Mouse (Mus musculus) limb, embryonic 10.5 days (tissue): Measurements from ENCODE around the gene Tssk2. TPM values are rescaled to one million over a fixed set of nuclear protein-coding genes. Genes with fewer than 3 reads are reported as not detected.
A peak's percentile ranks its signal among the peaks of the same experiment; 100 is the strongest.

Experiments
- DNase-seq: peaks from one replicate; pipeline ENCODE4 v3.0.0-alpha.2; 2017; ENCODE audit warnings: low spot score
- H3K27ac ChIP-seq: fragments of 300-500 bp; sonication (generic); 2 replicates; pipeline ENCODE4 v1.5.1; 2016; ENCODE audit warnings: mild to moderate bottlenecking
- H3K27me3 ChIP-seq: fragments of 300-500 bp; sonication (generic); 2 replicates; pipeline ENCODE4 v1.6.1; 2016; ENCODE audit warnings: low read depth, mild to moderate bottlenecking; ENCODE audit not compliant: poor library complexity, severe bottlenecking
- H3K36me3 ChIP-seq: fragments of 300-500 bp; sonication (generic); 2 replicates; pipeline ENCODE4 v1.6.1; 2016; ENCODE audit warnings: mild to moderate bottlenecking, moderate library complexity
- H3K4me1 ChIP-seq: fragments of 300-500 bp; sonication (generic); 2 replicates; pipeline ENCODE4 v1.6.1; 2016
- H3K4me3 ChIP-seq: fragments of 300-500 bp; sonication (generic); 2 replicates; pipeline ENCODE4 v1.5.1; 2016; ENCODE audit warnings: mild to moderate bottlenecking, moderate library complexity
- H3K9me3 ChIP-seq: fragments of 300-500 bp; sonication (generic); replicated peaks from 2 replicates; pipeline ENCODE4 v1.6.1; 2016; ENCODE audit warnings: mild to moderate bottlenecking
- WGBS: fragments of 180-500 bp; shearing (Covaris S2); methylation state at CpG from one replicate; pipeline ENCODE4 v1.1.7; 2016; 5-methylcytosine and 5-hydroxymethylcytosine counted together
- polyA plus RNA-seq: library from polyadenylated mRNA; unstranded; fragments of >200 nt; fragmentation: Nextera tagmentation; extraction: Ambion mirVana; gene quantifications from 2 replicates; pipeline ENCODE4 v1.2.1, GENCODE M21; 2016

Tssk2 gene
- not detected in 2 replicates for polyA plus RNA-seq

DNA sequence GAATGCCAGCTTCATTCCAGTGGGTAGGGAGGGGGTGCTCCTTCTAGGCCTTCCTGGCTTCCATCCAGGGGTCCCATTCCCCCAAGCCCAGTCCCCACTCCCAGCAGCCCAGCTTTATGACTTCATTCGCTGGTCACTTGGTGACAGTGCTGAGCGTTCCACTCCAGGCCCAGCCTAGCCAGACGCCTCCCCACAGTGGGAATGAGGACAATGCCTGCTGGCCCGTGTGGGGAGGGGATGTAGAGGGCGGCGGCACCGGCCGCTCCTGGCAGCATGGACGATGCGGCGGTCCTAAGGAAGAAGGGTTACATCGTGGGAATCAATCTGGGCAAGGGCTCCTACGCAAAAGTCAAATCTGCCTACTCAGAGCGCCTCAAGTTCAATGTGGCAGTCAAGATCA lies at the start of gene Tssk2, which contains the start of gene Dgcr2:
TSS of gene Tssk2 (plus strand) at position 176 of the 400 bp plus-strand sequence.
TSS of gene Dgcr2 (minus strand) at position 101 of the 400 bp plus-strand sequence.
- Histone ChIP-seq H3K4me3 (no peak within 1 kb of the TSS), H3K36me3 (peaks cover 56% of the 10 kb centered on the region), H3K27me3 (no peaks in the 10 kb centered on the region), H3K9me3 (no peaks in the 10 kb centered on the region), H3K27ac (no peak within 1 kb of the TSS), H3K4me1 (no peaks in the 10 kb centered on the region)
- no peak for DNase-seq
- 93% methylated on average over 14 of the region's 14 CpGs for WGBS

DNA sequence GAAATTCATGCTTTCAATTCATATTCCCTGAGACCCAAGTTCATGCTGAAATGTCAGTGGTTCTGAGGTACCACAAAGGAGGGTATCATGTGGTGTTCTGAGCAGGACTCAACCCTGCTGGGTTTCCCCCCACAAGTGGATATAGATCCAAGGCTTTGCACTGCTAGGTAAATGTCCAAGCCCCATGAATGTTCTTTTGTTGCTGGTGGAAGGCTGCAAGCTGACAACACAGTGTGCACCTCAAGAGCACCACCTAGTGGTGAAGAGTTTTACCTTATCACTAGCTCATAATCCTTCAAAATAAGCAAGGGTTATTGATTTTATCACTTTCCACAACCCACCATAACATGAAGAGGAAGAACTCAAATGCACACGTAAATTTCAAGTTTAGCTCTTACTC lies 49.5 kb upstream of the Tssk2 start:
- Histone ChIP-seq H3K4me1 (no peaks in the 10 kb centered on the region), H3K36me3 (peaks cover 98% of the 10 kb centered on the region), H3K4me3 (no peak overlapping the region), H3K9me3 (no peaks in the 10 kb centered on the region), H3K27ac (0 out of 2 replicates have a peak overlapping the region, but pooled peaks have one; percentile 3), H3K27me3 (no peaks in the 10 kb centered on the region)
- peak; percentile 45 for DNase-seq
- WGBS = 45% methylated on average over 1 of the region's 1 CpGs

DNA sequence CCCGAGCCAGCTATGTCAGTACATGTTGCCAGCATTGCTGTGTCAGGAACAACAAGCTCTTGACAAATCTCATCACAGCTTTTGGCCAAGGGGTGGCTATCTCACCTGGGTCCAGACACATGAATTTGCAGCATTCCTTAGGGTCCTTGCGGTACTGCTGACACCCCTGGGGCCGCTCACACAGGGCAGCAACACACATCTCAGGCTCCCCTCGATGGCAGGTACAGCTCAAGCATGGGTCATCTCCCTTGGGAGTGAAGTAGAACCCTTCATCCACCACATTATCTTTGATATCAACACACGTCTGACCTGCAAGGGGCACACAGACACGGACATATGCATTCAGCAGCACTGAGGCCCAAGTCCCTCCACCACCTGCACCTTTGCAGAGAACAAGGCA lies 49.0 kb upstream of the Tssk2 start:
- WGBS = 85% methylated on average over 6 of the region's 6 CpGs
- DNase-seq = no peak
- Histone ChIP-seq H3K9me3 (no peaks in the 10 kb centered on the region), H3K27ac (no peak overlapping the region), H3K27me3 (no peaks in the 10 kb centered on the region), H3K36me3 (peaks cover 98% of the 10 kb centered on the region), H3K4me3 (no peak overlapping the region), H3K4me1 (no peaks in the 10 kb centered on the region)

DNA sequence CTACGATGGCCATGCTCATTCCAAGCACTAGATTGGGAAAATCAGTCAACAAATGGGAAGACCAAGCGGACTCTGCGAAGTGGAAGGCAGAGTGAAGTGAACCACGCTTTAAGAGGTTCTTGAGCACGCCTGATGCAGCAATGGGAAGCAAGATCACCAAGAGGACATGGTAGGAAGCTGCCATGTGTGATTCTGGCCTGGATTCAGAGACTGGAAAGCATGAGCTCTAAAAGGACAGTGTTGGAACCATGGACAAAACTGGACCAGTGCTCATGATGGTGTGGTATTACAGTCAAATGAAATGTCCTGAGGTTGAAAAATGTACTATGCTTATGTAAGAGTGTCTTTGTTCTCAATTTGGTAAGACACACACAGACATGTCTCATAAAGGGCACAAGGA lies 47.1 kb upstream of the Tssk2 start:
- no peak overlapping the region for H3K4me3 ChIP-seq
- peaks cover 97% of the 10 kb centered on the region for H3K36me3 ChIP-seq
- H3K27ac ChIP-seq = no peak overlapping the region
- H3K9me3 ChIP-seq = no peaks in the 10 kb centered on the region
- 95% methylated on average over 5 of the region's 5 CpGs for WGBS
- H3K27me3 ChIP-seq = no peaks in the 10 kb centered on the region
- DNase-seq = no peak
- no peaks in the 10 kb centered on the region for H3K4me1 ChIP-seq

DNA sequence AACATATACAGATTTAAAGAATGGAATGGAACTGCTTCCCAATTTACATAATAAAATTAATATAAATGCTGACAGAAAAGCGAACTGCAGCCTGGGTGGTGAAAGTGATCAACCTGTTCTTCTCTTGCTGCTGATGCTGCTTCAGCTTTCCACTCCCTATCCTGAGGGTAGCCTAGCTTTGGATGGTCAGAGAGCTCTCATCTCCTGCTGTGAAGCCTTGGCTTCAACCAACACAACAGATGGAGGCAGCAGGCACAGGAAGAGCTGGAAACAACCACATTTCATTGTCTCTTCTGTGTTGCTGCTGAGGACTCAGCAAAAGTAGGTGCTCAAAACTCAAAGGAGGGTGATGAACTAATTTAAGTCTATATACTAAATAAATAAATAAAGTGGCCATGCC lies 46.6 kb upstream of the Tssk2 start:
- Histone ChIP-seq H3K27ac (no peak overlapping the region), H3K36me3 (peaks cover 97% of the 10 kb centered on the region), H3K4me1 (no peaks in the 10 kb centered on the region), H3K27me3 (no peaks in the 10 kb centered on the region), H3K9me3 (no peaks in the 10 kb centered on the region), H3K4me3 (no peak overlapping the region)
- WGBS = 100% methylated on average over 1 of the region's 1 CpGs
- DNase-seq = no peak

DNA sequence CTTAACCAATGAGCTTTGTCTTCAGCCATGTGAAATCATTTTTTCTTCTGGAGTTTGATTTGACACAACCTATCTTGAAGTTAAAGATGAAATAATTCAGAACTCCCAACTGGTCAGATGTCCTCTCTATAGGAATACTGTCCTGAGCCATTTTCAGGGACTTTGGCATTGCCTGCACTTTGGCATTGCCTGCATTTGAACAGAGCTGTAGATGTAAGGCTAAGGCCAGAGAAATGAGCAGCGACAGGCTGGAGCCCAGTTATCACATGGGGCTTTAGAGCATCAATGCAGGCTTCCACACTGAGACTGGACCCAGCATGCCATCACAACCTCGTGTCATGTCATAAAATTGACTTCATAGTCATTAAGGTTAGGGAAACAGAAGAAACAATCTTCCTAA lies 45.2 kb upstream of the Tssk2 start:
- no peak for DNase-seq
- WGBS = 84% methylated on average over 2 of the region's 2 CpGs
- Histone ChIP-seq H3K27ac (no peak overlapping the region), H3K36me3 (peaks cover 97% of the 10 kb centered on the region), H3K4me3 (no peak overlapping the region), H3K9me3 (no peaks in the 10 kb centered on the region), H3K4me1 (no peaks in the 10 kb centered on the region), H3K27me3 (no peaks in the 10 kb centered on the region)

DNA sequence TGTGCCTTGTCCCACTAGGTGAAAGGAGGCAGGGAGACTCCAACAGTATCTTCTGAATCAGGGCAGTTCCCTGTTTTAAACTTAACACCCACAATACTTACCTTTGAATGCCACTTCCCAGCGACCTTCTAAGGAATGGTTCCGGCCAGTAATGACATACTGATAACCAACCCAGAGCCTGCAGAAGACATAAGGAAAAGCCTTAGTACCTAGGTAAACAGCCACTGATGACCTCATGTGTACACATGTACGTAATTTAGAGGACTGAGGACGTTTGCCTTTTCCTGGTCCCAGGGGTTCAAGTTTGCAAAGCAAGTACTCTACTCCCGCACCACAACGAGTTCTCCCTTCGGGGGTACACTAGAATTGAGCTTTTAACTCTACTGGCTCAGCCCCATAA lies 41.3 kb upstream of the Tssk2 start:
- H3K27me3 ChIP-seq = no peaks in the 10 kb centered on the region
- no peak overlapping the region for H3K4me3 ChIP-seq
- peaks cover 96% of the 10 kb centered on the region for H3K36me3 ChIP-seq
- no peak overlapping the region for H3K27ac ChIP-seq
- no peaks in the 10 kb centered on the region for H3K9me3 ChIP-seq
- H3K4me1 ChIP-seq = no peaks in the 10 kb centered on the region
- 94% methylated on average over 7 of the region's 7 CpGs for WGBS
- DNase-seq = no peak

DNA sequence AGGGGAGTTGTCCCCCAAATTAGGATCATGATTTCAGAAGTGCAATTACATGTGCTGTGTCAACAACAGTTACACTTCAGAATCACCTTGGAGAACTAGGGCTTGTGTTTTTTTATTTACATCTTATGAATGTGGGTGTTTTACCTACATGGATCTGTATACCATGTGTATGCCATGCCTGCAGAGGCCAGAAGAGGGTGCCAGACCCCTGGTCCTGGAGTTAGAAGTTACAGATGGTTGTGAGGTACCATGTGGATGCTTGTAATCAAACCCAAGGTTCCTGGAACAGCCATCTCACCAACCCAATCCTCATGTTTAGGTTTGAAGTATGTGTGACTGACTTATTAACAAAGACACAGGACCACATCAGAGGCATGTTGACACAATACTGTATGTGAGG lies 39.8 kb upstream of the Tssk2 start:
- Histone ChIP-seq H3K9me3 (no peaks in the 10 kb centered on the region), H3K4me1 (no peaks in the 10 kb centered on the region), H3K27ac (no peak overlapping the region), H3K4me3 (no peak overlapping the region), H3K27me3 (no peaks in the 10 kb centered on the region), H3K36me3 (peaks cover 92% of the 10 kb centered on the region)
- DNase-seq = no peak

DNA sequence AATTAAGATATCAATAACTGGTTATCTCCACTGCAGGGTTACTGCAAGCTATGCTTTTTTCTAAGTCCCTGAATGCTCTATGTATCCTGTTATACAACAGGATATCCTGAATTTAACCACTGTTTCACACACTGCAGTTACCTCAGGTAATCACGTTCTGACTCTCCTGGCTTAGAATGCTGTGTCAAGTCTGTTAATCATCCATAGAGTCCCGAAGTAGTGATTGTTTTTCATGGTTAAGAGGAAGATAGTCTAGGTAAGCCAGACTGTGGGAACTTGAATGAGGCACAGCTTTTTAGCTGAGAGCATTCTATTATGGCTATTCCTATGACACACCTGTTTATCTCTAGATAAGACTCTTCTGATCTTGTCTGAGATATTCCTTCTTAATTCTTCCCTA lies 33.1 kb upstream of the Tssk2 start:
- Histone ChIP-seq H3K27ac (no peak overlapping the region), H3K9me3 (no peaks in the 10 kb centered on the region), H3K4me3 (no peak overlapping the region), H3K27me3 (no peaks in the 10 kb centered on the region), H3K4me1 (no peaks in the 10 kb centered on the region), H3K36me3 (peaks cover 88% of the 10 kb centered on the region)
- WGBS = 94% methylated on average over 2 of the region's 2 CpGs
- no peak for DNase-seq

DNA sequence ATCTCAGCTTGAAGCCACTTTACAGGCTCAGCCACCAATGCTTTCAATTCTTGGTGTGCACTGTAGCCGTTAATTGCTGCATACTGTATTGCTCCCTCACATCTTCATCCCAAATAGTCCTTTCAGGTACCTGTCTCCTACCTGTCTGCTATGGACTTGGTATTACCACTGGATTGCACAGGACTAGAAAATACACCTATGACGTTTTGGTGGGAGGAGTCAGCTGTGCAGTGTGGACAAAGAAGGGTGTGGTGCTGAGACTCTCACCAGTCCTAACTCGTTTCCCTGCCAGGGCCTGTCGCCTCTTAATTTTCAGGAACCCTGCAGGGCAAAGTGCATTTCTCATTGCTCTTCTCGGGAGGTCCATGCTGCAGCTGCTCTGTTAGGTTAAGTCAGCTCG lies 32.7 kb upstream of the Tssk2 start:
- Histone ChIP-seq H3K36me3 (peaks cover 88% of the 10 kb centered on the region), H3K4me3 (no peak overlapping the region), H3K9me3 (no peaks in the 10 kb centered on the region), H3K27me3 (no peaks in the 10 kb centered on the region), H3K4me1 (no peaks in the 10 kb centered on the region), H3K27ac (no peak overlapping the region)
- no peak for DNase-seq
- 79% methylated on average over 6 of the region's 6 CpGs for WGBS

DNA sequence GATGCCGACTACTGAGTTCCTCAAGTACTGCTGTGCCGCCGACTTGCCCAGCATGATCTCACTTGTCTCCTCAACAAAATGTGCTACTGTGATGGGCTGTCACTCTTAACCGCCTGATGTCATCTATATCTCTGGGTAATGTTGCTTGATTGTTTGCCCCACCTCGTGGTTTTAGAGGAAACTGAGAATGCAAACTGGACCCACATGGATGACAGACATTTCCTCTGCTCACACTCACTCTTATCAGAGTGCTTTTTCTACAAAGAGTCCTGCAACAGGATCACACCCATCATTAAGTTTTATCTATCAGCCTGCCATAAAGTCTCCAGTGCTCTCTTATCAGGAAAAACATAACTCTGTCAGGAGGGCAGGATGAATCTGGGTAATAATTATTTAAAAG lies 27.2 kb upstream of the Tssk2 start:
- no peaks in the 10 kb centered on the region for H3K9me3 ChIP-seq
- WGBS = 87% methylated on average over 5 of the region's 5 CpGs
- no peaks in the 10 kb centered on the region for H3K27me3 ChIP-seq
- no peaks in the 10 kb centered on the region for H3K4me1 ChIP-seq
- no peak overlapping the region for H3K4me3 ChIP-seq
- DNase-seq = no peak
- peaks cover 66% of the 10 kb centered on the region for H3K36me3 ChIP-seq
- no peak overlapping the region for H3K27ac ChIP-seq

DNA sequence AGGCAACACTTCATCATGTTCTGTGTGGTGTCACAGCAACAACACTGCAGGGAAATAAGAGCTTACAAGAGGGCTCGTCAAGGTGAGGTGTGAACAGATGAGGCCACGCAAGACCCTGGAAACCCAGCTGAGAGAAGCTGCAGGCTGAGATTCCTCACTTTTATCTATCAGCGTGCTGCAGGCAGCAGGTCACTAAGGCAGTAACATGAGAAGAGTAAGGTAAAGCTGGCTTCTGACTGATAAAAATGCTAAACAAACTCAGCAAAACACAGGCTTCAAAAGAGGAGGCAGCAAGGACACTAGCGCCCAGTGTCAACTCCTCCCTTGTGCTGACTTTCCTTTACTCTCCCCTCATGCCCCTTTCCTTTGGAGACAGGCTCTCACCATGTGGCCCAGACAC lies 25.4 kb upstream of the Tssk2 start:
- no peak for DNase-seq
- H3K4me1 ChIP-seq = no peaks in the 10 kb centered on the region
- no peak overlapping the region for H3K27ac ChIP-seq
- H3K36me3 ChIP-seq = peaks cover 66% of the 10 kb centered on the region
- no peaks in the 10 kb centered on the region for H3K9me3 ChIP-seq
- H3K27me3 ChIP-seq = no peaks in the 10 kb centered on the region
- WGBS = 39% methylated on average over 4 of the region's 4 CpGs
- H3K4me3 ChIP-seq = no peak overlapping the region

DNA sequence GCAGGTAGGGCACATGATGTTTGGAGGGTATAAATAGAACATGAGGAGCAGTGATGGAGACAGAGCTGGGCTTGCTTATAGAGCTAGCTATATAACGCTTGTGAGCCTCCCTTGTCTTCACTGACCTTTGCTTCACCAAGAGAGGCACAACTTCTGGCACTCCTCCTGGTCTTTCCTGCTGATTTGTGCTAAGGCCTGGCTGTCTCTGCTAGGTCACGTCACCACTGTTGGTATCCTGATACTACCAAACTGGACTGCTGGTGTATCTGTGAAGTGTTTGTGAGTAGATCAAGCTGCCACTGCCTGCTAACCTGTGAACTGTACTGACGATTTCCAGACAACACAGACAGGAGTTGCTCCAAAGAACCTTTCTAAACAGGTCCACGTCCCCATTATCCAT lies 23.3 kb upstream of the Tssk2 start:
- H3K4me3 ChIP-seq = no peak overlapping the region
- no peak for DNase-seq
- H3K9me3 ChIP-seq = no peaks in the 10 kb centered on the region
- no peak overlapping the region for H3K27ac ChIP-seq
- H3K36me3 ChIP-seq = peaks cover 64% of the 10 kb centered on the region
- 74% methylated on average over 4 of the region's 4 CpGs for WGBS
- H3K27me3 ChIP-seq = no peaks in the 10 kb centered on the region
- no peaks in the 10 kb centered on the region for H3K4me1 ChIP-seq

DNA sequence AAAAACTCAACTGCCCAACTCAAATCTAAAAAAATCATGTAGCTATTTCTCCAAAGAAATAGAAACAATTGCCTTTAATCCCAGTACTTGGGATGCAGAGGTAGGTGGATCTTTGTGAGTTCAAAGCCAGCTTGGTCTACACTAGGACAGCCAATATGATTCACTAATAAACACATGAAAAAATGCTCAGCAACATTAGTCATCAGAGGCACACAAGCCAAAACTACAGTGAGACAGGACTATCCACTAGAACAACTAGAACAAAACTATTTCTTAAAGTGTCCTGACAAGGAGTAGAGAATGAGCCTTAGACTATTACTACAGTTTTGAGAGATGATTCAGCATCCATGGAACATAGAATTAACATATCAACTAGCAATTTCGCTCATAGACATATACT lies 22.3 kb upstream of the Tssk2 start:
- 95% methylated on average over 1 of the region's 1 CpGs for WGBS
- Histone ChIP-seq H3K4me1 (no peaks in the 10 kb centered on the region), H3K27me3 (no peaks in the 10 kb centered on the region), H3K9me3 (no peaks in the 10 kb centered on the region), H3K27ac (no peak overlapping the region), H3K4me3 (no peak overlapping the region), H3K36me3 (peaks cover 59% of the 10 kb centered on the region)
- DNase-seq = no peak
